Mouse (Mus musculus) common myeloid progenitor, adult 5-6 weeks (primary cell): Measurements from ENCODE around the gene Sarnp. TPM values are rescaled to one million over a fixed set of nuclear protein-coding genes. Genes with fewer than 3 reads are reported as not detected.
"Not testable (repeated sequence)": the region's sequence is repeated elsewhere in the genome, so short reads cannot be mapped to it uniquely, and the experiment has no call there.

Source experiments
- ATAC-seq: replicated peaks from 2 replicates; pipeline ENCODE4 v1.8.0; 2016; ENCODE audit warnings: low read depth, mild to moderate bottlenecking, moderate TSS enrichment, inconsistent platforms; ENCODE audit not compliant: poor library complexity, severe bottlenecking
- total RNA-seq: library from RNA; stranded (forward); fragments of 200-1000, 187-1606 nt; gene quantifications from 2 replicates; pipeline ENCODE4 v1.2.3, GENCODE M21; 2017

Gene Sarnp
- total RNA-seq, 1 experiment from 2014 or later, result 212 TPM

DNA sequence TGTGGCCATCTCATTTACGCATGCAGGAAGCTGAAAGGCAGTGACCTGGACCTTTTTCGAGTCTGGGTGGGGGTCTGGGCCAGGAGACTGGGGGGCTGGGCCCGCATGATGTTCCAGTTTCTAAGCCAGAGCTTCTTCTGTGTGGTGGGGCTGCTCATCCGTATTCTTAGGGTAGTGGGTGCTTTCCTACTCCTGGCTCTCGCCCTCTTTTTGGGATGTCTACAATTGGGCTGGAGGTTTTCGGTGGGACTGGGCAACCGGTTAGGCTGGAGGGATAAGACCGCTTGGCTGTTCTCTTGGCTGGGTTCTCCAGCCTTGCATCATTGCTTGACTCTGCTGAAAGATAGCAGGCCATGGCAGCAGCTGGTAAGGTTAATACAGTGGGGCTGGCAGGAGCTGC lies 10.1 kb upstream of the Sarnp start:
- ATAC-seq, result no peak

DNA sequence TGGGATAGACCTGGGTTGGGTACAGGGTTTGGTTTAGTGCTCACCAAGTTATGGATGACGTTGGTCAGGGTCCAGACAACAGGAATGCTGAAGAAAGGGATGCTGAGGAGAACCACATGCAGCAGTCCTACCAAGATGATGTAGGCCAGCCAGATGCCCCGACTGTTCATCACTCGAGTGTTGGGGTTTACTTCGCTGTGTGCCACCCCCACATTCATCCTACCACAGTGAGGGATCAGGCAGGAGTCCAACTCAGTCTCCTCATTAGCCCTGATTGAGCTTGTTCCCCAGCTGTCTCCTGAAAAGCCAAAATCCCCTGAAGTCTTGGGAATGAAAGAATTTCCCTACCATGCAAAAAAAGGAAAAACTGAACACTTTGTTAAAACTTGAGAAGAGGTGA lies 3.1 kb downstream of the Sarnp start:
- ATAC-seq, result no peak

DNA sequence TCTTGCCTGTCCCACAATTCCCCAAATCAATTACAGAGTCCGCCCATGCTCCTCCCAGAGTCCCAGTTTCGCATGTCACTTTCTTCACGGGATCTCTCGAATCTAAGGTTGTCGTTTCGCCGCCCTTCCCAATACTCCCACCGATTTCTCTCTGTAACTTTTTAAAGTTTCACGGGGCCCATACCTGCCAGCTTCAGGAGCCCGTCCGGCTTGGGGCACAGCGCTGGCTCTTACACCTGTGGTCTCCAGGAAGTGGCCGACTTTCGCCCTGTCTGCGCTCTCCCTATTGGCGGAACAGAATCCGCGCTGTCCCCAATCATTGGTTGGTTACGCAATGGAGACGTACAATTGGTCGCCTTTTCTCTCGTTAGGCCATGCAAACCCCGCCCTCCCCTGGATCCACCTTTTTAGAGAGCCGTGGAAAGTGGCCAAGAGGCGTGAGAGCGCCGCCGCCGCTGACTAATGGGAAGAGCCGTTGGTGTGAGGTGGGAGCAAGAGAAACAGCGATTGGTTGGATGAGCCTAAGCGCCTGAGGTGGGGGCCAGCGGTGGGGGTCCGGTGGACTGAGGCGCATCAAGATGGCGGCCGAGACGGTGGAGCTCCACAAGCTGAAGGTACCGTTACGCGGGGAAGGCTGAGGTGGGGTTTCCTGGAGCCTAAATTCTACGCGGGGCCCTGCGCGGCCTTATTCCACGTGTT lies 4.4 kb downstream of the Sarnp start, which contains the start of gene Ormdl2:
Gene Ormdl2, minus strand, starts transcription at position 288 of the 699 bp plus-strand sequence.
- peak; percentile 98 for ATAC-seq

DNA sequence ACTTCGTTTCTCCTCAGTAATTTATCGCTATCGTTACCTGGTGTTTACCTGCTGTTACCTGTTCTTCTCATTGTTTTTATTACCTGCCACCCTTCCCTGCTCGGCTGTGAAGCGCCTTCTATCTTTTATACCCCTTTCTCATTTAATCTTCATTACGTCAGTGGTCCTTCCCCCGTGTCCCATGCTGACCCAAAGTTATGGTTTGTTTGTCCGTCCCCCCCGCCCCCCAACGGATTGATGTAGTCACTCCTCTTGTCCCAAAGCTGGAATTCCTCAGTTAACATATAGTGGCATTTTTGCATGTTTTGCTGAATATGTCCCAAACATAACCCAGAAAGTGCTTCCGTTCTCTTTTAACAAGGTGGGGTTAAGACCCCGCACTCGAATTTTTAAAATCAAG lies 5.0 kb downstream of the Sarnp start:
- no peak for ATAC-seq

DNA sequence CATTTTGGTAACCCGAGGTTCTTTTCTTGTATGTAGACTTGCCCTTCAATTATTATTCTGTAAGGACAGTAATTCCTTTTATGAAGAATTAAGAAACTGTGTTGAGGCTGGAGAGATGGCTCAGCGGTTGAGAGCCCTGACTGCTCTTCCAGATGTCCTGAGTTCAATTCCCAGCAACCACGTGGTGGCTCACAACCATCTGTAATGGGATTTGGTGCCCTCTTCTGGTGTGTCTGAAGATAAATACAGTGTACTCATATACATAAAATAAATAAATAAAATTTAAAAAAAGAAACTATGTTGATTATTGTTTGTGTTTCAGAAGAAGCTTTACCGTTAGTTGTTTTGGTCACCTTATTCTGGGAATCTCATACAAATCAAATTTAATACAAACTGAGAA lies 6.0 kb downstream of the Sarnp start:
- ATAC-seq, result not testable (repeated sequence)

DNA sequence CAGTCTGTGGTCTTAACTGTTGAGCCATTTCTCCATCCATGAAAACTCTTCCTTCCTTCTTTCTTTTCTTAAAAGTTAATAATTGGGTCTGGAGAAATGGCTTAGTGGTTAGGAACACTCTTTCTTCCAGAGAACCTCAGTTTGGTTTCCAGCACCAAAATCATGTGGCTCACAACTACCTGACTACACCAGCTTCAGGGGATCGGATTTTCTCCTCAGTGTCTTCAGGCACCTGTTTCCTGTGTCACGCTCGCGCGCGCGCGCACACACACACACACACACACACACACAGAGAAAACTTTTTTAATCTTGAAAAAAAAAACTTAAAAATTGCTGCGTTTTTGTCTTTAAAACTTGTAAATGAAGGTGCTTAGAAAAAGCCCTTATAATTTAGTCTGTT lies 6.7 kb downstream of the Sarnp start:
- ATAC-seq, result no peak

DNA sequence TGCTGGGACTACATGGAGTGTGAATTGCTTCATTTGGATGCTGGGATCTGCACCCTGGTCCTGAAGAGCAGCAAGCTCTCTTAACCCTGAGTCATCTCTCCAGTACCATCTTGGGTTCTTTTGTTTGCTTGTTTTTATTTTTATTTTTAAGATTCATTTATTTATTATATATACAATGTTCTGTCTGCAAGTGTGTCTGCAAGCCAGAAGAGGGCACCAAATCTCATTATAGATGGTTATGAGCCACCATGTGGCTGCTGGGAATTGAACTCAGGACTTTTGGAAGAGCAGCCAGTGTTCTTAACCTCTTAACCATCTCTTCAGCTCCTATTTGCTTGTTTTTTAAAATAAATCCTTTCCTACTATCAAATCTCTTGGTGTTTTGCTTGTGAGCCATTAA lies 20.3 kb downstream of the Sarnp start:
- no peak for ATAC-seq

DNA sequence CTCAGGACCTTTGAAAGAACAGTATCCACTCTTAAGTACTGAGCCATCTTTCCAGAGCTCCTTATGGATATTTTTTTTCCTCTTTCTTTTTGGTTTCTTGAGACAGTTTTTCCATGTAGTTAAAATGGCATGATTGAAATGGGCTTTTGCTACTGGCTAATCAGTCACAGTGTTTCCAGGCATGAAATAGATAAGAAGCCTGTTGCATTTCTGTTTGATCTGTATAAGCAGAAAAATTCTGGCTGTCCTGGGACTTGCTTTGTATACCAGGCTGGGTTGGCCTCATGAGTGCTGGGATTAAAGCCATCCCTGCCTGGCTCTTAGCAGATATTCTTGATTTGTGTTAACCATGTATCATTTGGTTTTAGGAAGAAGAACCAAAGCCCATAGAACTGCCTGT lies 22.3 kb downstream of the Sarnp start:
- ATAC-seq, result no peak

DNA sequence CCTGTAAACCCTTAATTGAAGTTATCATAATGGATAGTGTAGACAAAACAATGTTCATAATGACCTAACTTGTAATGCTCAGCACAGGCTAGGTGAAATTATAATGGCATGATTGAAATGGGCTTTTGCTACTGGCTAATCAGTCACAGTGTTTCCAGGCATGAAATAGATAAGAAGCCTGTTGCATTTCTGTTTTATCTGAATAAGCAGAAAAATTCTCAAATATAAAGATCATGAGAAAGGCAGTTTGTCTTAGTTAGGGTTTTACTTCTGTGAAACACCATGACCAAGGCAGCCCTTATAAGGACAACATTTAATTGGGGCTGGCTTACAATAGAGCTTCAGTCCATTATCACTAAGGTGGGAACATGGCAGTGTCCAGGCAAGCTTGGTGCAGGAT lies 23.5 kb downstream of the Sarnp start:
- ATAC-seq, result no peak

DNA sequence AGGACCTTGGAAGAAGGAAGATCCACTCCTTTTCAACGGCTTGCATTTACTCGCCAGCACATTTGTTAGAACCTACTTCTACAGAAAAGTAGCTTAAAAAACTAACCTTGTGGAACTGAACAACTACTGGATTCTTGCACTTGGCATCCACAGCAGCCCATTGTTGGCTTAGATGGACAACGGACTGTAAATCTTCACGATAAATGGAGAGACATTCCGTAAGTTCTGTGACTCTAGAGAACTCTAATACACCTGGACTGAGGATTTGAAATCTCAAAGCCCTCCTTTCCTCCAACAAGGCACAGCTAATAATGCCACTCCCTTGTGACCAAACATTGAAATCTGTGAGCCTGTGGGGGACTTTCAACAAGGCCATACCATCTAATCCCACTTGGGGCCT lies 26.1 kb downstream of the Sarnp start:
- ATAC-seq, result no peak

DNA sequence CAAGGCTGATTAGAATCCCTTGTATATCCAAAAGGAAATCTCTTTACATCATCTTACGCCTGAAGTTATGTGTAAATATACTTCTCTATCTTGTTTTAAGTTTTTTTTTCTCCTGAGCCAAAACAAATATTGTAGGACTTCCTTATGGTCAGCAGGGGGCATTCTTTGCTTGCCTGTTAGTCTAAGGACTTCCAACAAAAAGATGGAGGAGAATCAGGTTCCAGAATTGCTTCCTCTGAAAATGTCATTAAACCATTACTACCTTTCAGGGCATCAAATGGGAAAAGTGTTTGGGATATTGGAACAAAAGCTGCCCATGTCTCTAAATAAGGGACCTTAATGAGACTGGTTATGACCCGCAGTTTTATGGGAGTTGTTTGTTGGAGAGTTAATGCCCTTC lies 28.4 kb downstream of the Sarnp start:
- peak; percentile 55; the same call in 1 of the 2 replicates for ATAC-seq

DNA sequence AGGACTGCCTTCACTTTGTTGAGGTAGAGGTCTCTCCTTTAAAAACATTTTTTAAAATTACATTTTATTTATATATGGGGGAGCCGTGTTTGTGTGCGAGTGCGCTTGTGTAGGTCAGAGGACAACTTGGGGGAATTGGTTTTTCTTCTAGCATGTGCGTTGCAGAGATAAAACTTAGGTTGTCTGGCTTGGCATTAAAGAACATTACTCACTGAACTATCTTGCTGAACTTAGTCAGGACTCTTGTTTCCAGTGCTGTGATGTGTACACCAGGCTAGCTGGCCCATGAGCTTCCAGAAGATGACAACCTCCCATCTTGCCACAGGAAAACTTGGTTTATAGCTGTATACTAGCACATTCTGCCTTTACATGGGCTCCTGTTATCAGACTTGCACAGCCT lies 29.5 kb downstream of the Sarnp start:
- peak; percentile 40; the same call in 1 of the 2 replicates for ATAC-seq

DNA sequence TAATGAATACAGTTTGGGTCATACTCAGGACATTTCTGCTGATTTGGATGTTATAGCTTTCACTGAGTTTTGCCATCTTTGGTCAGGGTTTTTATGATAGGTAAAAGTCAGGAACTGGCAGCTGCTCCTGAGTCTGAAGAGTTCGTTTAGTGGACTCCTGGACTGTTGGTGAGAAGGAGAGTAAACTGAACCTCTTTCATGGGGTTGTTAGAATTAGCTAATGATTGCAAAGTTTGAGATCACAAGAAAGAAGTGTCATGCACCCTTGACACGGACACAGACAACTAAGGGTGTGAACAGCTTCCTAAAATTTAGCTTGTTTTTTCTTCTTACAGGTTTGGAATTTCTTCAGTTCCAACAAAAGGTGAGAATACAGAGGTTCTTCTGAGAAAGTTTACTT lies 31.3 kb downstream of the Sarnp start:
- ATAC-seq, result no peak

DNA sequence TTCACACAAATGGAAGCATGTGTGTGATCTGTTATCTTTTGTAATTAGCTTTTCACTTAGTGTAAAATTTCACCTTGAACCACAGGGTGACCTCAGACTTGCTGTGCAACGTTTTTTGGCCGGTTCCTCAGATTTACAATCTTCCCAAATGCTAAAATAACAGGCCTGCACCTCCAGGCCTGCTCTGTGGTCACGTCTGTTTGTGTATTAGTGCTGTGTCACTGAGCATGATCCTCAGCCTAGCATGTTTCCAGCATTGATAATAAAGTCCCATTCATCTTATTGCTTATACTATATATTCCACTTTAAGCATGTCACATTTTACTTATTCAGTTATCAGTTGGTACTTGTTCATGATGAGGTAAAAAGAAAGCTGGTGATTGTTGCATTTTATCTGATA lies 33.2 kb downstream of the Sarnp start:
- ATAC-seq, result 0 out of 2 replicates have a peak, but pooled peaks have one; percentile 45

DNA sequence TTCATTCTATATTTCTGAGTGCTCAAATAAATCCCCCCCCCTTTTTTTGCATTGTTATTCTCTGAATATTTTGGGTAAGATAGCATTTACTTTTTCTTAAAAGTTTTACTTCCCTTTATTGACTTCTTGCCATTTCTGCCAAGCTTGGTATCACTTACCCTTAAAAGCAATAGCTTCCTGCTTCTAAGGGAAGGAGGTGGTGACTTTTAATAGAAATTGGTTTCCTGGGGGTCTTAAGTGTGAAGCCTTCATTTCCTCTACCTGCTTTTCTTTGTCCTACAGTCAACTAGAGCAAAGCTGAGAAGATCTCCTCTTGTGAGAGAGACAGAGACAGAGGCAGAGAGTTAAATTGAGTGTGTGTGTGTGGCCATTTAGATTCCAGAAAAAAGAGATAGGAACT lies 44.0 kb downstream of the Sarnp start:
- ATAC-seq, result 0 out of 2 replicates have a peak, but pooled peaks have one; percentile 45

DNA sequence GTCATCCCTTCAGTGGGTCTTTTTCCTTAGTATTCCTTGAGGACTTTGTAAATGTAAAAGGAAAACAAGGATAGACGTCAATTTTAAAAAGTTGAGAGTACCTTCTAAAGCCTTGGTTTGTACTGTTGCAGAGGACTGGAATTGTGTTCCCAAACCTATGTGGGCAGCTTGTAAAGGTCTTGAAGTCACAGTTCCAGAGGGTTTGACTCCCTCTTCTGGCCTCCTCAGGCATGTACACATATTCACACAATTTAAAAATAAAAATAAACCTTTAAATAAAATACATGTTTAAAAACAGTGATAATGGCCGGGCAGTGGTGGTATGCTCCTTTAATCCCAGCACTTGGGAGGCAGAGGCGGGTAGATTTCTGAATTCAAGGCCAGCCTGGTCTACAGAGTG lies 48.9 kb downstream of the Sarnp start:
- ATAC-seq, result 0 out of 2 replicates have a peak, but pooled peaks have one; percentile 54

DNA sequence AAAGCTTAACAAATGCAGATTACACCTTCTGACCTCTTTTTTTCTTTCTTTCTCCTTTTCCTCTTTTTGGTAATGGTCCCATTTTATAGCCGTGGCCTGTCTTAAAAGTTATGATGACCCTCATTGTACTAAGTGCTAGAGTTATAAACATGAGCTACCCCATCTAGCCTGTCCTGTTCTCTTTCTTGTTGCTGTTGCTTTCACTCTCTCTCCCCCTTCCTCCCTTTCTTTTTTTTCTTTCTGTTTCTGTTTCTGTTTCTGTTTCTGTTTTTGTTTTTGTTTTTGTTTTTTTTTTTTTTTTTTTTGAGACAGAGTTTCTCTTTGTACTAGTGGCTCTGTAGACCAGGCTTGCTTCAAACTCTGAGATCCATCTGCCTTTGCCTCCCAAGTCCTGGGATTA lies 49.4 kb downstream of the Sarnp start:
- ATAC-seq, result no peak

DNA sequence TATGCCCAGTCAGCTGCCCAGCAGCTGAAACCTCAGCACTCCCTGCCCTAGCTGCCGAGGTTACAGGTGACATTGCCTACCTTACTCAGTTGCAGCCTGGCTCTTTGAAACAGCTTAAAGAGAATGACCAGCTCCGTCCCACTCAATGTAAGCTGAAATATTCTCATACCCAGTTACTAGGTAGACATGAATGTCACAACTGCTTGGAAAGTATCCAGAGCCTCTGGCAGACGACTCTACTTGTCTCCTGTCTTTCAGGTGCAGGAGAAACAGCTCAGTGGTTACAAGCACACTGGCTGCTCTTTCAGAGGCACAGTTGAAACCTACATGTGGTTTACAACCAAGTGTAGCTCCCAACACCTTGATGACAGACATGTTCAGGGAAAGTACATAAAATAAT lies 53.2 kb downstream of the Sarnp start:
- no peak for ATAC-seq

DNA sequence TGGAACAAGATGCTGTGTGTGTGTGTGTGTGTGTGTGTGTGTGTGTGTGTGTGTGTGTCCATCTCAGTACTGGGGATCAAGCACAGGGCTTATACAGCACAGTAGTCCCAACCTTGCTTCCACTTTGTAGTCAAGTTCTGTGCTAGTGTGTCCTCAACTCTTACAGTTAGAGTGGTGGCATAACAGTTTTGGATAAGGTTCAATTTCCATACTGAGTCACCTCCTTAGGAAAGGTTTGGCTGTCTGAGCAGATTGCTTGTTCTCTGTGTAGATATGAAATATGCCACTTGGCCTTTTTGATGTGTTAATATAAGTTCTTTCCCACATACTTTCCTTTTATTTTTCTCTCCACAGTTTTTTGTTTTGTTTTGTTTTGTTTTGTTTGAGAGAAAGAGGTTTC lies 61.2 kb downstream of the Sarnp start:
- ATAC-seq, result no peak

DNA sequence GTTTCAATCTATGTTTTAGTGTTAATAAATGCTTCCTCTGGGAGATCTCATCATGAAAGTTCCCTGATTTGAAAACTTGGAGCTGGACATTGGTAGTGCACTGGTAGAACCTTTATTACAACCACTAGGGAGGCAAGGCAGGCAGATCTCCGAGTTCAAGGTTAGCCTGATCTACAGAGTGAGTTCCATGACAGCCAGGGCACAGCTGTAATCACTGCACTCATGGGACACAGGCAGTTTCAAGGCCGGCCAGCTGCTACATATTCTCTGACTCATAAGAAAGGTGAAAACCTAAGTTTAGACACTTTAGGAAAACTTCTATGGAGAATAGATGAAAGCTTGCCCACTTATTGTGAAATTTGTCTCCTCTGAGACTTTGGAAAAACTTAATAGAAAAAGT lies 61.7 kb downstream of the Sarnp start:
- ATAC-seq, result no peak

DNA sequence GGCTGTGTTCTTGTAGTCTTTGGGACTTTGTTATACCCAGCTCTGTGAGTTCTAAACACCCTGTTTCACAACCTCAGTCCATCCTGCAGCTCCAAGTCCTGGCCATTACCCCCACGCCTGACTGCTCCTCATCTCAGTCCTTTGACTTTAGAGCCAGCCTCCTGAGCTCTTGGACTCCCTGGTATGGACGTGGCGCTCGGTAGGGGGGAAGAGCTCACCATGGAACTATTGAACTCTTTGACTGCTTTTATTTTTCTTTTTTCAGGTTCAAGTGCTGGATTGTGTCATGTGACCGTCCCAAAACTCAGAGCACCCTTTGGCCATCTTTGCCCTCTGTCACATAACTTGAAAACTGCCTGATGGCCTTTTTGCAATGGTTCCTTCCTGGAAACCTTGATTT lies 64.9 kb downstream of the Sarnp start:
- no peak for ATAC-seq
